Mouse (Mus musculus) B cell, adult 2 months (primary cell): ENCODE results near the gene Gm20449.
"Not testable (repeated sequence)": the region's sequence is repeated elsewhere in the genome, so short reads cannot be mapped to it uniquely, and the experiment has no call there.

Experiments
- DNase-seq, 2 experiments: peaks; one replicate each; pipeline ENCODE4 v3.0.0; 2022

Gm20449 gene

DNA sequence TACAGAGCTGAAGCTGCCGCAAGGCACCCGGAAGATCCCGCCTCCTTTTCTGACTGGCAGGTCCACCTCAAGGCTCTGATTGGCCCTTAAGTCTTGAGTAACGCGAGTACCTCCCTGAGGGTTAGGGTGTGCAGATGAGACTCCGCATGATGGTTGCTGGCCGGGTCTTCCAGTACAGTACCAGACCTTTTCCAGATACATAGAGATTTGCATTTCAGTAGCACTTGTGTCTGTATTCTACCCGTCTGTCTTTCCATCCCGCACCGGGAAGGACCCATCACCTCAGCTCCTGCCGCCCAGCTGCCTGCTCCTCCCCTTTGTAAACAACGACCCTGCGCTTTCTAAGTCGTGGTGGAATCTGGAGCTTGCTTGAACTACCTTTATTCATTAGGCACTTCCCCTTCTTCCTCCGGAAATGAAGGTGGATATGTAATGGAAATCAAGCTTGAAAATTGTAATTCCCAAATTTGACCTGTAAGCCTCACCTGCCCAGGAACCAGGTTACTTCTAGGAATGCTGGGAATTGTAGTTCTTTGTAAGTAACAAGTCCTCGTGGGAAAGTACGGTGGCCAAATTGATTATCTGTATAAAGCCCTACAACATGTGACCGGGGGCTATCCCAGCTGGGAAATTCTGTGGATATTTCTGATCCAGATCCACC lies at the start of gene Gm20449, which contains the start of gene AW146154:
TSS of gene Gm20449 (minus strand) at position 29 of the 661 bp plus-strand sequence.
TSS of gene AW146154 (minus strand) at position 502 of the 661 bp plus-strand sequence.
- peak; percentile 95 for DNase-seq

DNA sequence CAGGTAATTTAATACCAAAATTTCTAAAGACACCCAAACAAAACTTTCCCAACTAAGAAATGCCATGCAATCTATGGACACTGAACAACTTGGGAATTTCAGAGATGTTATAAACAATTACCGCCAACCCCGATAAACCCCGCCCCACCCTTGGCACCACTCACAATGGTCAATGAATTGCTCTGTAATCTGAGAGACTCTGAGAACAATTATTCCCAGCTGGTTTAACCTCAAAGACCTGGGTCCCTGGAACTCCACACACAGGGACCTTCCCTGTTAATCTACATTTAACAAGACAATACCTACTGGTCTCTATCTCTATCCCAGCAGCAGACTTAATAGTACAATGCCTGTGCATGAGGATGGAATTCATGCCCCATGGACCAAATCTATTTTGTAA lies 13.5 kb upstream of the Gm20449 start:
- DNase-seq: no peak

DNA sequence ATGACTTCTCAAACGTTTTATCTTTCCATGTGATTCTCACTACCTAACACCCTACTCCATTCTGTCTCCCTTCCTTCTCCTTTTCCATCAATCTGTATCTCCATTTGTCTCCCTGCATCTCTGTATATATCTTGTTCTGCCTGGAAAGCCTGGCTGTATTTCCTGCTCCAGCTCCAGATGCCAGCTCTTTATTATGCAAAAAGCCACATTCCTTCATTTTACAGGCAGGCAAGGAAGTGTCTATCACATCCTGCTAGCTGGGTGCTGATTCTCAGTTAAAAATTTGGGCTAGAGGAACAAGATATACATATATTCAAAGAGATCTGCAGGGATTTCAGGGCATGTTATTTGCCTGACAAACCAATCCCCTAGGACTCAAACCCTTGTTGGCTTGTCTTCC lies 13.0 kb upstream of the Gm20449 start:
- no peak for DNase-seq

DNA sequence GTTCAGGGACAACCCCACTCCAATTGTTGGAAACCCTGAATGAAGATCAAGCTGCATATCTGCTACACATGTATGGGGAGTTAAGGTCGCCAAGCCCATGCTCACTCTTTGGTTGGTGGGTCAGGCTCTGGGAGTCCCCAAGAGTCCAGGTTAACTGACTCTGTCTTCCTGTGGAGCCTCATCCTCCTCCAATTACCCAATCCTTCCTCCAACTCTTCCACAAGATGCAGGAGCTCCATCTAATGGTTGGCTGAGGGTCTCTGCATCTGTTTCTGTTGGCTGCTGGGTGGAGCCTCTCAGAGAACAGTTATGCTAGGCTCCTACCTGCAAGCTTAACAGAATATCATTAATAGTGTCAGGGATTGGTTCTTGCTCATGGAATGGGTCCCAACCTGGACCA lies 3.2 kb upstream of the Gm20449 start:
- no peak for DNase-seq

DNA sequence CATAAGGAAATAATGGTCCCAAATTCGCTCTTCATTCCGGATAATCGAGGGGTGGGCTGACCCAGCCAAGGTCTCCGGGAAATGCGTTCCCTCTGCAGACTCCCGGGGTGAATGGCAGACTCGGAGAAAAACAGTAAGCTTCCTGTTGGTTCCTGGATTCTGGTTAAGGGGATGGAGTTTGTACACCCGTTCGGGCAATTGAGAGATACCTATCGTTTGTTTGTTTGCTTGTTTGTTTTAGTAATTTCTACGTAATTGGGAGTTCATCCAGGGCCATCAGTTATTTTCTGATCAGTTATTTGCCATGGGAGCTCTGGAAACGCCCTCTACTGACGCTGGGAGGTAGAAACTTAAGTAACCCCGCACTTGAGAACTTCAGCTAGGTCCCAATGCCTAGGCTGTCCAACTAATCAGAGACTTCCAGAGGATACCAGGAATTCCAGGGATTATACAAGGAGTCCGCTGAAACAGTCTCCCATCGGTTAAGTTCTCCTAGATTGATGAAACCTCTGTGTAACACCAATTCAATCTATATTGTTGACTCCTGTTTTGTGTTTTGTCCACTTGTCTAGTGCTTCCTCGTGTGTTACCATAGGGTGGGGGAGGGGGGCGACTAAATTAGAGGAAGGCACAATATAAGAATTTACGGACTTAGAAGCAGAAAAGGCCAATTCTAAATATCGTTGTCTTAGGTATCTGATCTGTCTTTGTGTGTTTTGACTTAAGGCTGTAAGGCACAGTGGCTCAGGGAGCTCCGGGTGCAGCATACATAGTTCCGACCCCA lies 1.1 kb upstream of the Gm20449 start:
- DNase-seq: peak; percentile 73

DNA sequence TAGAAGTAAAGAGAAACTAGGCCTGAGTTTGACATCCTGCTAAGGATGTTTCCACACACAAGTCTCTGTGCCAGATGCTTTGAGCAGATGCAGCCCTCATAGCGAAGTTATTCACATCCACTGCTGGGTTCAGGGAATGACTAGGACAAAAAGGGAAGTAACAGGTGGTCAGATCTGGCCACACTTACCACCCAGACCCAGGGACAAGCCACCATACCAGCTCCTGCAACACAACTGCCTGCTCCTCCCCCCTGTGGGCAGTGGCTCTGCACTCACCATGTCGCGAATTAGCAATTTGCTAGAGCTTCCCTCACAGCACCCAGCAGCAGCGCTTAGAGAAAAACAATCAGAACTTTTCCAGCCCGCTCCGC lies 214 bp downstream of the Gm20449 start:
- DNase-seq: not testable (repeated sequence)

DNA sequence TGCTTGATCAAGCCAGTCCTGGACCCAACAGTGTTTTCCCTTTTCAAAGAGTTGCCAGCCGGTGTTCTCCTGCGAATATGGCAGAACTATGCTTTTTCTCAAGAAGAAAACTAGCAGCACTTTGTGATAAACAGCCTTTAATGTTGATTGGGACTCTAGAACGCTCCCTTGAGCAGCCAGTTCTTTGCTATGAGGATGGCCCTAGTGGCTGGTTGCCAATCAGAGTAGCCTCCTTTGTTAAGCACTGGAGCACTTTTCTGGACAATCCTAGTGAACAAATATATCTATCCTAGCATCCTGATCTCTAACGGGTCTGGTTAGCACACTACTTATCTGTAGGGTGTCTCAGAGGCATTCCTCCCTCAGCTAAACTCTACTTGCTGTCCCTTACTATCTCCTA lies 753 bp downstream of the Gm20449 start:
- DNase-seq: peak in 1 of 2 experiments; percentile 1

DNA sequence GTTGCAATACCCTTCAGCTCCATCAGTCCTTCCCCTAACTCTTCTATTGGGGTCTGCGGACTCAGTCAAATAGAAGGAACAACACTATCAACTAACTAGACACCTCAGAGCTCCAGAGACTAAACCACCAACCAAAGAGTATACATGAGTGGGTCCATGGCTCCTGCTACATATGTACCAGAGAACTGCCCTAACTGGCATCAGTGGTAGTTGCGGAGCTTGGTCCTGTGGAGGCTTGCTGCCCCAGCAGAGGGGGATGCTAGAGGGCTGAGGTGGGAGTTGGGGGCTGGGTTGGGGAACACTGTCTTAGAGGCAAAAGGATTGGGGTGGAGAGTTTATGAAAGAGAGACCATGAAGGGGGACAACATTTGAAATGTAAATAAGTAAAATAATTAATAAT lies 1.3 kb downstream of the Gm20449 start:
- peak in 1 of 2 experiments; percentile 3 for DNase-seq

DNA sequence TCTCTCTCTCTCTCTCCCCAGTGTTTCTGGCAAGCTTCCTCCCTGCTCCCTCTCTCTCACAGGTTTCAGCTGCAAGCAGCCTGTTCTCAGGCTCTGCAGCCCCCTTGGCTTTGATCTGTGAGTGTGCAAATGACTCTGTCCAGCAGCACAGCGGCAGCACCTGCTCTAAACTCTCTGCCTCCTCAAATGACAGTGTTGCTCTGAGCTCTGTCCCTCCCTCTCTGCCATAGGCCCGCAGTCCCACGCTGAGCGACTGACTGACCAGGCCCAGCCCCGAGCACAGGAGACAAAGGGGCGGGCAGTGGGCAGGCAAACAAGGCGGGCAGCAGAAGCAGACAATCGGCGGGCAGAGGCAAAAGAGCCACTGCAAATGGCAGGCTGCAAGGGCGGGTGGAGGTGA lies 47.4 kb downstream of the Gm20449 start:
- no peak for DNase-seq

DNA sequence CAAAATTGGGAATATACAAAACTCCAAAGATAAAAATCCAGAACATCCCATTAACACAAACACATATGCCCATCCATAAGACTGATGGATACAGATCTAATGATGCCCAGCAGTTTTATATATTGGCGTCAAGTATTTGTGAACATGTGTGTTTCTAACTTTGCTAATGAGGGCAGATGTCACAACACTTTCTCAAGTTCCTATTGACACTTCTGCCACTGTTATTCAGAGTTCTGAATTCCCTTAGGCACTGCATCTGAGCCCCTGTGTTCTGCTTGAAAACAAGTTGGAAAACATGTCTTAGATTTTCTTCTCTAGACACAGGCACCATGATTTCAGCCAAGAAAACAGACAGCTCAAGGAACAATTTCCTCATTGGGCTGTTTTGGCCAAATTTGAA lies 50.6 kb downstream of the Gm20449 start, which contains the start of gene Vmn2r57:
TSS of gene Vmn2r57 (minus strand) at position 101 of the 400 bp plus-strand sequence.
- not testable (repeated sequence) for DNase-seq

DNA sequence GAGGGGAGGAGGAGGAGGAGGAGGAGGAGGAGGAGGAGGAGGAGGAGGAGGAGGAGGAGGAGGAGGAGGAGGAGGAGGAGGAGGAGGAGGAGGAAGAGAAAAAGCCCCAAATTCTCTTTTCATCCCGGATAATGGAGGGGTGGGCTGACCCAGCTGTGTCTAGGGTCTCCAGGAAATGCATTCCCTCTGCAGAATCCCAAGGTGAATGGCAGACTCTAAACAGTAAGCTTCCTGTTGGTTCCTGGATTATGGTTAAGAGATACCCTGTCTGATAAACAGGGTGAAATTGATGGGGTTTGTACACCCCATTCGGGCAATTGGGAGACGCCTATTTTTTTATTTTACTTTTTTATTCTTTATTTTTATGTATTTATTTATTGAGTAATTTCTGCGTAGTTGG lies 105.1 kb downstream of the Gm20449 start:
- DNase-seq: no peak

DNA sequence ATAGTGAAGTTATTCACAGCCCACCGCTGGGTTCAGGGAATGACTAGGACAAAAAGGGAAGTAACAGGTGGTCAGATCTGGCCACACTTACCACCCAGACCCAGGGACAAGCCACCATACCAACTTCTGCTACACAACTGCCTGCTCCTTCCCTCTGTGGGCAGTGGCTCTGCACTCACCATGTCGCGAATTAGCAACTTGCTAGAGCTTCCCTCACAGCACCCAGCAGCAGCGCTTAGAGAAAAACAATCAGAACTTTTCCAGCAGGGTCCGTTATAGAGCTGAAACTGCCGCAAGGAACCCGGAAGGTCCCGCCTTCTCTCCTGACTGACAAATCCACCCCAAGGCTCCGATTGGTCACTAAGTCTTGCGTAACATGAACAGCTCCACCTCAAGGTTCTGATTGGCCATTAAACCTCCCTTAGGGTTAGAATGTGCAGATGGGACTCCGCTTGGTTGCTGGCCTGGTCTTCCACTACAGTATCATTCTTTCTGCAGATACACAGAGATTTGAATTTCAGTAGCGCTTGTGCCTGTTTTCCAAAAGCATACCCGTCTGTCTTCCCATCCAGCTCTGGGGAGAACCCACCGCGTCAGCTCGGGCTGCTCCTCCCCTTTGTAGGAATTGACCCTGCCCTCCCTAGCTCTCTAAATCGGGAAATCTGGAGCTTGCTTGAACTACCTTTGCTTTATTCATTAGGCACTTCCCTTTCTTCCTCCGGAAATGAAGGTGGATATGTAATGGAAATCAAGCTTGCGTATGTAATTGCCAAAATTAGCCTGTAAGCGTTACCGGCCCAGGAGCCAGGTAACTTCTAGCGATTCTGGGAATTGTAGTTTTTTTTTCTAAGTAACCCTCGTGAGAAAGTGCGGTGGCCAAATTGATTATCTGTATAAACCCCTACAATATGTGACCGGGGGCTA lies 105.9 kb downstream of the Gm20449 start, which contains the start of gene AI987944:
TSS of gene AI987944 (minus strand) at position 332 of the 924 bp plus-strand sequence.
- DNase-seq: peak; percentile 77 to 79
